Mouse (Mus musculus): ENCODE data around the gene Olfr1261. TPM values are rescaled to one million over a fixed set of nuclear protein-coding genes. Genes with fewer than 3 reads are reported as not detected.

Olfr1261 gene
- total RNA-seq (2021), result not detected
- long read RNA-seq, experiment 1, result 0 reads
- long read RNA-seq, experiment 2, result 0 reads

GRCm38 (mm10) chr2:89990921-89991320 is at the start of gene Olfr1261:
TSS of gene Olfr1261 (plus strand) at chr2:89991221.
- no peak for DNase-seq

- DNase-seq, result no peak
These were observed 42.5 kb upstream of the Olfr1261 start, which contains the start of gene Olfr1259 for GRCm38 (mm10) chr2:89948564-89948963. TSS of gene Olfr1259 (minus strand) at chr2:89948664.

GRCm38 (mm10) chr2:89974184-89974583 is 16.8 kb upstream of the Olfr1261 start, which contains the start of gene Olfr1260:
TSS of gene Olfr1260 (plus strand) at chr2:89974340.
- no peak for DNase-seq

- DNase-seq, result no peak
These were observed 13.3 kb upstream of the Olfr1261 start for GRCm38 (mm10) chr2:89977709-89978108.

GRCm38 (mm10) chr2:89999845-90000244 is 8.8 kb downstream of the Olfr1261 start, which contains the start of gene Olfr1262:
TSS of gene Olfr1262 (plus strand) at chr2:90000145.
- DNase-seq, result no peak

GRCm38 (mm10) chr2:90011831-90012230 is 20.8 kb downstream of the Olfr1261 start, which contains the start of gene Olfr1263:
TSS of gene Olfr1263 (plus strand) at chr2:90012131.
- no peak for DNase-seq

- no peak for DNase-seq
These were observed 34.5 kb downstream of the Olfr1261 start, which contains the start of gene Olfr1264 for GRCm38 (mm10) chr2:90025477-90025876. TSS of gene Olfr1264 (minus strand) at chr2:90025577.

- no peak for DNase-seq
These were observed 44.0 kb downstream of the Olfr1261 start, which contains the start of gene Olfr1265 for GRCm38 (mm10) chr2:90035037-90035436. TSS of gene Olfr1265 (plus strand) at chr2:90035337.

Other genes with a start within 250 kb of the Olfr1261 start
- gene Olfr1253, start 234.1 kb upstream of the Olfr1261 start, total RNA-seq (2021), result not detected
- gene Olfr1254, start 197.6 kb upstream of the Olfr1261 start, total RNA-seq (2021), result not detected
- not detected for gene Olfr1255, start 179.2 kb upstream of the Olfr1261 start, total RNA-seq (2021)
- not detected for gene Olfr1256, start 149.7 kb upstream of the Olfr1261 start, total RNA-seq (2021)
- gene Olfr48, start 143.0 kb upstream of the Olfr1261 start, total RNA-seq (2021), result not detected
- gene Olfr1257, start 112.8 kb upstream of the Olfr1261 start, total RNA-seq (2021), result not detected
- gene Olfr1258, start 63.9 kb upstream of the Olfr1261 start, total RNA-seq (2021), result not detected
- gene Olfr1259, start 42.6 kb upstream of the Olfr1261 start, total RNA-seq (2021), result not detected
- not detected for gene Olfr1260, start 16.9 kb upstream of the Olfr1261 start, total RNA-seq (2021)
- gene Olfr1262, start 8.9 kb downstream of the Olfr1261 start, total RNA-seq (2021), result not detected
- not detected for gene Olfr1263, start 20.9 kb downstream of the Olfr1261 start, total RNA-seq (2021)
- gene Olfr1264, start 34.4 kb downstream of the Olfr1261 start, total RNA-seq (2021), result not detected
- not detected for gene Olfr1265, start 44.1 kb downstream of the Olfr1261 start, total RNA-seq (2021)
- not detected for gene Olfr140, start 72.4 kb downstream of the Olfr1261 start, total RNA-seq (2021)
- gene Olfr1269, start 130.2 kb downstream of the Olfr1261 start, total RNA-seq (2021), result not detected
- gene Olfr32, start 151.1 kb downstream of the Olfr1261 start, total RNA-seq (2021), result not detected
- not detected for gene Olfr1270, start 161.9 kb downstream of the Olfr1261 start, total RNA-seq (2021)
- gene Olfr1506, start 233.3 kb downstream of the Olfr1261 start, total RNA-seq (2021), result not detected

Data from adrenal gland, postnatal 10 days (tissue).